Mouse (Mus musculus) cerebellum, adult 2 months (tissue): Measurements from ENCODE around the gene Rasal1.

Source experiments
- CTCF ChIP-seq: fragments of 200-500 bp; IDR thresholded peaks from 2 replicates; pipeline ENCODE4 v1.5.1; 2011; ENCODE audit warnings: low read depth, mild to moderate bottlenecking, control low read depth, low read length, moderate library complexity, borderline replicate concordance; ENCODE audit not compliant: insufficient read depth
- POLR2A ChIP-seq: fragments of 200-500 bp; IDR thresholded peaks from 2 replicates; pipeline ENCODE4 v1.6.1; 2011; ENCODE audit warnings: low read length, control low read depth, borderline replicate concordance; ENCODE audit not compliant: insufficient read depth

GRCm38 (mm10) chr5:120704421-120704820, 55.8 kb downstream of the Rasal1 start:
- TF ChIP-seq CTCF: no peak
- no peak for TF ChIP-seq POLR2A
